Mouse (Mus musculus) frontal cortex, postnatal 36 days (tissue): ENCODE measurements around the gene Suclg2.

Experiments used
- DNase-seq, 2 experiments: peaks; one replicate each; pipeline ENCODE4 v3.0.0; 2022; ENCODE audit warnings: low spot score in 2 of 2

Suclg2 gene

DNA sequence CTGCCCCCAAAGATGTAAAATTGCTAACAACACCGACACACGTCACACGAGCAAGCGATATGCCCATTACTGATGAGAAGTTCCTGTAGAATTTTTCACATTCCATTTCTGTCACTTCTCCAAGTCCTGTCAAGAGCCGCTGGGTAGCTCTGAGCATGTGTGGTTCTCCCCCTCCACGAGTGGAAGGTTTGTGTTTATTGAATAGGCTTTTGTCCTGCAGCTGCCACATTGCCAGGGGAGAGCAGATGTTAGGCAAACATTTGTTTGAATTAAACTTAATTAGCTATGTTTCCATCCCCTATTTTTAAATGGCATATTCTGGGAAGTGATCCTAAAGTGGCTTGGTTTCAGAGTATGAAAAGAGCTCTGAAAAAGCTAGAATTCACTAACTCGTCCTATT, 249.1 kb downstream of the Suclg2 start:
- DNase-seq, result peak in 1 of 2 experiments; percentile 23

DNA sequence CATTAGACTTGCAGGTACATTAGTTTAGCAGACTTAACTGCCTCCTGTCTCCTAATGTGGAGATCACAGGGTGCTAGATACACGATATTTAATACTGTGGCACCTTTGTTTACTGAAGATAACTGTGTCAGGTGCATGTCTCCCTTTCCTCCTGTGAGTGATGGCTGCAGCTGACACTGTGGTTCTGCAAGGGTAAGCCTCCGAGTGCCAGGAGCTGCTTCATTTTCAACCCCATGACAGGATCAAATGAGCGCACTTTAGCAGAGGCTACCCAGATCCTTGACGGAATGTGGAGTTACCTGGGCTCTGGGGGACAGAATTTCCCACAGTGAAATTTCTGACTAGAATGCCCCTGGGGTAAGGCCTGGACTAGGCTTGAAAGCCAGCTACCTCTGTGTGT, 253.3 kb downstream of the Suclg2 start:
- DNase-seq, result no peak

DNA sequence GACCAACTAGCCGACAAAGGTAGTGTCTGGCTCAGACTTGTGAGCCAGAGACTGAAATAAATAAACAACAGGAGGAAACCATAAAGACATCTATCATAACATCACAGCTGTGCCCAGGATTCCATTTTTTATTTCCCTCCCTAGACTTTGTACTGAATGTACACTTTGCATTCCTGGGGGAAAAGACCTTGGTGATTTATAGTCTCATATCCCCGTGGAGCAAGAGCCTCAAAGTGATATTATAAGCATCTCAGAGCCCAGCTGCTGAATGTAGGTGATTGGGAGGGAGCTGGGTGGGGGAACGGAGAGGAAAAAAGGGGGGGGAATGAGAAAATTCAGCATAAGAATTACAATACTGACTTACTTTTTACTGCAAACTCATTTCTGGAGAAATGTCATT, 259.2 kb downstream of the Suclg2 start:
- no peak for DNase-seq

DNA sequence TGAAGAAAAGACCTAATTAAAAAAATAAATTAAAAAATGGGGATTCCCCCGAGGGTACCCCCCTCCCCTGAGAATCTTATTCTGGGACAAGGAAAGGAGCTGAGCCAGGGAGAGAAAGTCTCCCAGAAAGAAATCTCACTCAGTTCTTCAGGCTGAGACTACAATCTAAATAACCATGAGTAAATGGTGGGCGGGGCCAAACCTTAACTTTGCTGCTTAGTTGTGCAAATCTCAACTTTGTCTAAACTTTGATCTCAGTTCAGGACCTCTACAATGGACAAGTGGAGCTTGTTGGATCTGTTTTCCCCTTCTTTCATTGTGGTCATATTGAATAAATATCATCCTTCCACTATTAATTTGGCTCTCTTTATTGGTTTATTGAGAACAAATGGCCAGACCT, 272.4 kb downstream of the Suclg2 start:
- no peak for DNase-seq

DNA sequence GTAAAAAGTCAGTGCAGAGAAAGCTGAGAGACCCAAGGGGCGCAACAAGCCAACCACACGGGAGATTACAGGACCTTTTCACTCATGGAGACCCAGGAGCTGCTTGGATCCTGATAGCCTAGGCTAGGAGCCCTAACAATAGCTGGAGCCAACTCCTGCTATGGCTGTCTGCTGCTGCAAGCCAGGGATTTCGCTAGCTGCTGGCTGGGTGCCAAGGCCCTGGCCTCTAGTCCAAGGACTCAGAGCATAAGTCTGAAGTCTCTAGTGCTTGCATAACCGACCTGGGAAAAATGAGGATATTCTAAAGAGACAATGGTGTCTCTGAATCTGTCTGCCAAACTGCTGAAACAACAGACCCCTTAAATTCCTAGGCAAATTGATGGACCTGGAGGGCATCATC, 273.6 kb downstream of the Suclg2 start:
- no peak for DNase-seq
